Mouse (Mus musculus) kidney, adult 2 months (tissue): Measurements from ENCODE around the gene Stpg3.

Experiments used
- CTCF ChIP-seq: fragments of 200-500 bp; conservative IDR thresholded peaks from 2 replicates; pipeline ENCODE4 v1.5.1; 2011; ENCODE audit warnings: low read depth, mild to moderate bottlenecking, control low read depth, low read length, moderate library complexity, mixed read lengths; ENCODE audit not compliant: insufficient read depth, insufficient read length
- POLR2A ChIP-seq: fragments of 200-500 bp; IDR thresholded peaks from one replicate; pipeline ENCODE4 v1.6.1; 2011; ENCODE audit warnings: low read depth, low read length, control low read depth

GRCm38 (mm10) chr2:25186575-25186930 lies 27.9 kb downstream of the Stpg3 start:
- TF ChIP-seq POLR2A, result no peak
- TF ChIP-seq CTCF, result no peak
